Comparison of ENCODE assay signal across 8 mouse cellular contexts in genomic region chr6:136165443-136166077, GRCm38 (mm10). TPM values are rescaled to one million over a fixed set of nuclear protein-coding genes. Genes with fewer than 3 reads are reported as not detected.
DNase-seq lines count a peak whose midpoint lies in the region; ATAC-seq and TF ChIP-seq lines count a peak whose summit lies in the region.

No protein-coding gene starts in this region.

- no peak for ATAC-seq in kidney, embryonic 14.5 days (ENCODE audit: low FRiP score, low TSS enrichment)
- ATAC-seq in lung, postnatal 0 days, result no peak

- peaks cover 13% of the 10 kb centered on the region for H3K27me3 ChIP-seq in kidney, embryonic 14.5 days (ENCODE audit: control insufficient read depth, insufficient read depth, low read length)
- H3K27me3 ChIP-seq in lung, postnatal 0 days (replicated peaks; ENCODE audit: insufficient read depth, low read length), result no peaks in the 10 kb centered on the region

- TF ChIP-seq EP300 in lung, postnatal 0 days (IDR thresholded peaks at IDR 0.05), result no peak

- H3K4me2 ChIP-seq in kidney, embryonic 14.5 days (replicated peaks; ENCODE audit: low read depth, low read length), result no peak overlapping the region
- H3K4me2 ChIP-seq in lung, postnatal 0 days (replicated peaks; ENCODE audit: low read depth, low read length), result no peak overlapping the region

- no peak for TF ChIP-seq CTCF in cortical plate, adult 2 months (IDR thresholded peaks at IDR 0.05; ENCODE audit: extremely low read depth, insufficient read depth, low read length)
- TF ChIP-seq CTCF in lung, postnatal 0 days (IDR thresholded peaks at IDR 0.05), result no peak

- 81% methylated on average over 9 of the region's 9 CpGs for WGBS in kidney, embryonic 14.5 days
- 45% methylated on average over 9 of the region's 9 CpGs for WGBS in lung, postnatal 0 days

- DNase-seq in kidney, postnatal 36 days, result peak; percentile 8 to 14
- peak; percentile 15 for DNase-seq in gastrocnemius, postnatal 25 days
- DNase-seq in lung, postnatal 0 days (ENCODE audit: low spot score), result peak; percentile 20
- no peak for DNase-seq in spleen, postnatal 36 days (ENCODE audit: low spot score in 2 of 2)
- no peak for DNase-seq in spleen, postnatal 4 days (ENCODE audit: low spot score in 2 of 2)
- DNase-seq in embryo, embryonic 10.5 days (ENCODE audit: low spot score), result no peak

- H3K9ac ChIP-seq in kidney, embryonic 14.5 days (ENCODE audit: low read depth, low read length), result no peak overlapping the region
- H3K9ac ChIP-seq in lung, postnatal 0 days (replicated peaks; ENCODE audit: low read depth), result no peak overlapping the region

- TF ChIP-seq POLR2A in cortical plate, adult 2 months (IDR thresholded peaks at IDR 0.05; ENCODE audit: extremely low read depth, insufficient read depth, low read length), result no peak

- no peaks in the 10 kb centered on the region for H3K9me3 ChIP-seq in kidney, embryonic 14.5 days (ENCODE audit: control insufficient read depth, low read length)
- H3K9me3 ChIP-seq in lung, postnatal 0 days (ENCODE audit: low read length), result no peaks in the 10 kb centered on the region

- no peaks in the 10 kb centered on the region for H3K36me3 ChIP-seq in kidney, embryonic 14.5 days (ENCODE audit: control insufficient read depth, insufficient read depth, low read length)
- H3K36me3 ChIP-seq in lung, postnatal 0 days (ENCODE audit: insufficient read depth, low read length), result no peaks in the 10 kb centered on the region

- no peaks in the 10 kb centered on the region for H3K4me1 ChIP-seq in kidney, embryonic 14.5 days (ENCODE audit: control insufficient read depth, insufficient read depth, low read length)
- H3K4me1 ChIP-seq in cortical plate, adult 2 months (ENCODE audit: control insufficient read depth, insufficient read depth, low read length), result peaks cover 13% of the 10 kb centered on the region
- H3K4me1 ChIP-seq in lung, postnatal 0 days (ENCODE audit: insufficient read depth, low read depth, low read length), result no peaks in the 10 kb centered on the region

- no peak overlapping the region for H3K27ac ChIP-seq in kidney, embryonic 14.5 days (ENCODE audit: low read depth, low read length)
- H3K27ac ChIP-seq in cortical plate, adult 2 months (ENCODE audit: insufficient read depth, low read length), result peak overlapping the region; percentile 5; the same call in 1 of the 2 replicates
- no peak overlapping the region for H3K27ac ChIP-seq in lung, postnatal 0 days (ENCODE audit: low read length)

- H3K4me3 ChIP-seq in kidney, embryonic 14.5 days (ENCODE audit: low read length), result no peak overlapping the region
- H3K4me3 ChIP-seq in cortical plate, adult 2 months (ENCODE audit: insufficient read depth, low read length), result peak overlapping the region; percentile 59
- no peak overlapping the region for H3K4me3 ChIP-seq in lung, postnatal 0 days (ENCODE audit: low read depth, low read length)

RNA-seq across cellular contexts. Expression of gene Grin2b, which starts 7.8 kb away (rescaled TPM):
- 0.05 and 0.84 TPM in 2 replicates for polyA plus RNA-seq in kidney, embryonic 14.5 days (2014; fragmentation: Nextera tagmentation; extraction: Ambion mirVana)
- 44.7 and 46.9 TPM in 2 replicates for polyA plus RNA-seq in cortical plate, adult 2 months (2012; rRNA removed)
- total RNA-seq in gastrocnemius, postnatal 25 days (2021), result under 1 TPM; 0.03 to 0.16 TPM
- polyA plus RNA-seq in lung, postnatal 0 days (2015; fragmentation: Nextera tagmentation; extraction: Ambion mirVana), result 0.50 and 0.60 TPM in 2 replicates

Comparison
In these comparisons a context has a peak if more than half of its experiments do, and no peak if none do; other contexts are left out.
1. DNase-seq: peak in kidney, postnatal 36 days (2 of 2), gastrocnemius, postnatal 25 days (single experiment) and lung, postnatal 0 days (single experiment); none in spleen, postnatal 36 days (0 of 2), spleen, postnatal 4 days (0 of 2) and embryo, embryonic 10.5 days (single experiment).
2. RNA of gene Grin2b, which starts 7.8 kb away (polyA plus RNA-seq): 44.7 to 46.9 TPM in cortical plate, adult 2 months; 0.50 to 0.60 TPM in lung, postnatal 0 days and 0.05 to 0.84 TPM in kidney, embryonic 14.5 days; every median in the first group is over 10 times any median in the second.